Mouse (Mus musculus) E14TG2a.4 (cell line): Measurements from ENCODE around the gene Gm17535.
"Not testable (repeated sequence)": the region's sequence is repeated elsewhere in the genome, so short reads cannot be mapped to it uniquely, and the experiment has no call there.

ENCODE experiments used
- CTCF ChIP-seq: conservative IDR thresholded peaks from 2 replicates; pipeline ENCODE4 v1.5.1; 2014; ENCODE audit warnings: low read length
- NANOG ChIP-seq: IDR thresholded peaks from 2 replicates; pipeline ENCODE4 v1.6.1; 2014; ENCODE audit warnings: borderline replicate concordance, low read length, mixed read lengths
- POU5F1 ChIP-seq: IDR thresholded peaks from 2 replicates; pipeline ENCODE4 v1.6.1; 2014; ENCODE audit warnings: low read length, borderline replicate concordance

DNA sequence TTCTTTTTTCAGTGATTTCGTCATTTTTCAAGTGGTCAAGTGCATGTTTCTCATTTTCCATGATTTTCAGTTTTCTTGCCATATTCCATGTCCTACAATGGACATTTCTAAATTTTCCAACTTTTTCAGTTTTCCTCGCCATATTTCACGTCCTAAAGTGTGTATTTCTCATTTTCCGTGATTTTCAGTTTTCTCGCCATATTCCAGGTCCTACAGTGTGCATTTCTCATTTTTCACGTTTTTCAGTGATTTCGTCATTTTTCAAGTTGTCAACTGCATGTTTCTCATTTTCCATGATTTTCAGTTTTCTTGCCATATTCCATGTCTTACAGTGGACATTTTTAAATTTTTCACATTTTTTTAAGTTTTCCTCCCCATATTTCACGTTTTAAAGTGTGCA is 27.8 kb upstream of the Gm17535 start:
- not testable (repeated sequence) for TF ChIP-seq CTCF, POU5F1, NANOG
